Comparison of ENCODE assay signal across 15 mouse cellular contexts in the genomic region with DNA sequence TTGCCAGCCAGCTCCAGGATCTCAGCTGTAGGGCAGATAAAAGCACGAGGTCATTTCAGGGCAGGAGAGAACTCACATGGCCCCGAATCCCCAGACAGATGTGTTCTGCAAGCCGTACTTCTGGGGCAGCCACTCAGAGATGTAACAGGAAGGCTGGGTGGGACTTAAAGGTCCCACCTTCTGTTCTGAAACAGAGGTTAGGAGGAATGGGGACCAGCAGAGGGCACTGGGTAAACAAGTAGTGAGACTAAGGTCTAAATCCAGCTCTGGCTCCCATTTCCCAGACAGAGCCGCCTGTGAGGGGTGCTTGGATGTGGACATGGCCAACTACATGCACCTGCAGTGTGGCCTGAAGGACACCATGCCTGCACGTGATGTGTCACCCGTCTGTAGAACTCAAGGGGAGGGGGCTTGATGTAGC. TPM values are rescaled to one million over a fixed set of nuclear protein-coding genes. Genes with fewer than 3 reads are reported as not detected.
DNase-seq lines count a peak whose midpoint lies in the region; ATAC-seq and TF ChIP-seq lines count a peak whose summit lies in the region.
"Had no signal": no experiment of that assay in that cellular context is flagged by ENCODE, and none has a peak within 500 bp of the region (broad histone marks: within the 10 kb centered on the region; RNA-seq: fewer than 3 reads in every experiment).

No protein-coding gene starts in this region.

- no peak for TF ChIP-seq CTCF in kidney, adult 2 months (conservative IDR thresholded peaks at IDR 0.05; ENCODE audit: insufficient read depth, insufficient read length, low read depth, low read length)
- peak; percentile 52; the same call in 1 of the 2 replicates for TF ChIP-seq CTCF in thymus, adult 2 months (IDR thresholded peaks at IDR 0.05; ENCODE audit: borderline replicate concordance, control insufficient read depth, extremely low read depth, insufficient read depth, low read length, poor library complexity)

- WGBS in forebrain, embryonic 13.5 days, result 89% methylated on average over 6 of the region's 6 CpGs
- 90% methylated on average over 6 of the region's 6 CpGs for WGBS in forebrain, embryonic 15.5 days
- 65% methylated on average over 6 of the region's 6 CpGs for WGBS in kidney, adult 2 months
- 54% methylated on average over 6 of the region's 6 CpGs for WGBS in heart, embryonic 16.5 days
- WGBS in thymus, adult 2 months, result 11% methylated on average over 6 of the region's 6 CpGs

- H3K36me3 ChIP-seq in forebrain, embryonic 13.5 days (ENCODE audit: poor library complexity, severe bottlenecking), result peaks cover 64% of the 10 kb centered on the region
- H3K36me3 ChIP-seq in forebrain, embryonic 15.5 days, result peaks cover 24% of the 10 kb centered on the region; the same call in 1 of the 2 replicates
- H3K36me3 ChIP-seq in kidney, adult 2 months (ENCODE audit: control insufficient read depth, insufficient read depth, low read length), result no peaks in the 10 kb centered on the region
- peaks cover 12% of the 10 kb centered on the region for H3K36me3 ChIP-seq in heart, embryonic 16.5 days (ENCODE audit: control insufficient read depth, insufficient read depth)
- H3K36me3 ChIP-seq in thymus, adult 2 months (ENCODE audit: control insufficient read depth, insufficient read depth, low read length), result peaks cover 23% of the 10 kb centered on the region

- no peak for TF ChIP-seq POLR2A in kidney, adult 2 months (IDR thresholded peaks at IDR 0.05; ENCODE audit: low read depth, low read length)
- no peak for TF ChIP-seq POLR2A in thymus, adult 2 months (IDR thresholded peaks at IDR 0.05; ENCODE audit: control insufficient read depth, extremely low read depth, insufficient read depth, low read length, poor library complexity)

- no peak overlapping the region for H3K9ac ChIP-seq in forebrain, embryonic 13.5 days
- no peak overlapping the region for H3K9ac ChIP-seq in forebrain, embryonic 15.5 days (replicated peaks)
- no peak overlapping the region for H3K9ac ChIP-seq in heart, embryonic 16.5 days (ENCODE audit: low read length)
- H3K9ac ChIP-seq: intestine, embryonic 15.5 days; midbrain, embryonic 13.5 days had no signal

- H3K4me1 ChIP-seq in forebrain, embryonic 13.5 days, result peaks cover 31% of the 10 kb centered on the region
- peaks cover 29% of the 10 kb centered on the region for H3K4me1 ChIP-seq in forebrain, embryonic 15.5 days
- peaks cover 12% of the 10 kb centered on the region for H3K4me1 ChIP-seq in kidney, adult 2 months (ENCODE audit: control insufficient read depth, insufficient read depth, low read length)
- peaks cover 30% of the 10 kb centered on the region for H3K4me1 ChIP-seq in heart, embryonic 16.5 days (ENCODE audit: control insufficient read depth, insufficient read depth, low read length)
- peaks cover 25% of the 10 kb centered on the region for H3K4me1 ChIP-seq in thymus, adult 2 months (replicated peaks; ENCODE audit: control insufficient read depth, insufficient read depth, low read length)

- peak; percentile 13 for DNase-seq in kidney, adult 9 months
- DNase-seq in kidney, adult 2 months, result no peak
- DNase-seq in thymus, adult 2 months, result peak; percentile 63
- DNase-seq in ovary, postnatal 36 days (ENCODE audit: low spot score), result no peak
- DNase-seq in spleen, postnatal 36 days (ENCODE audit: low spot score in 2 of 2), result no peak
- DNase-seq: cerebellum, adult 2 months; embryo, embryonic 11 days; liver; lung, postnatal 10 days had no signal

- no peak overlapping the region for H3K4me3 ChIP-seq in forebrain, embryonic 13.5 days
- H3K4me3 ChIP-seq in forebrain, embryonic 15.5 days, result no peak overlapping the region
- H3K4me3 ChIP-seq in kidney, adult 2 months (ENCODE audit: insufficient read depth, low read depth, low read length), result no peak overlapping the region
- H3K4me3 ChIP-seq in heart, embryonic 16.5 days (ENCODE audit: low read length), result no peak overlapping the region
- no peak overlapping the region for H3K4me3 ChIP-seq in thymus, adult 2 months (ENCODE audit: control insufficient read depth, insufficient read depth, low read length)
- H3K4me3 ChIP-seq: erythroblast, embryonic 14.5 days; intestine, embryonic 15.5 days; midbrain, embryonic 13.5 days had no signal

- no peak for ATAC-seq in forebrain, embryonic 13.5 days
- ATAC-seq in forebrain, embryonic 15.5 days (replicated peaks), result no peak
- peak; percentile 2; the same call in 1 of the 2 replicates for ATAC-seq in heart, embryonic 16.5 days (replicated peaks; ENCODE audit: extremely low read depth, insufficient read depth, low FRiP score)
- ATAC-seq: intestine, embryonic 15.5 days; midbrain, embryonic 13.5 days had no signal

- H3K27ac ChIP-seq in forebrain, embryonic 13.5 days, result peak overlapping the region; percentile 22; the same call in 1 of the 2 replicates
- no peak overlapping the region for H3K27ac ChIP-seq in forebrain, embryonic 15.5 days (replicated peaks)
- H3K27ac ChIP-seq in kidney, adult 2 months (ENCODE audit: insufficient read depth, low read depth, low read length), result no peak overlapping the region
- no peak overlapping the region for H3K27ac ChIP-seq in heart, embryonic 16.5 days (ENCODE audit: low read length)
- peak overlapping the region; percentile 65 for H3K27ac ChIP-seq in thymus, adult 2 months (ENCODE audit: control insufficient read depth, insufficient read depth, low read length)
- H3K27ac ChIP-seq: intestine, embryonic 15.5 days; midbrain, embryonic 13.5 days had no signal

- no peaks in the 10 kb centered on the region for H3K9me3 ChIP-seq in forebrain, embryonic 13.5 days (replicated peaks)
- H3K9me3 ChIP-seq in forebrain, embryonic 15.5 days, result no peaks in the 10 kb centered on the region
- no peaks in the 10 kb centered on the region for H3K9me3 ChIP-seq in heart, embryonic 16.5 days (replicated peaks; ENCODE audit: control insufficient read depth, low read length)
- H3K9me3 ChIP-seq: intestine, embryonic 15.5 days; midbrain, embryonic 13.5 days had no signal

- H3K4me2 ChIP-seq in forebrain, embryonic 13.5 days, result no peak overlapping the region
- no peak overlapping the region for H3K4me2 ChIP-seq in forebrain, embryonic 15.5 days (replicated peaks)
- no peak overlapping the region for H3K4me2 ChIP-seq in heart, embryonic 16.5 days (ENCODE audit: low read depth, low read length)
- H3K4me2 ChIP-seq: intestine, embryonic 15.5 days; midbrain, embryonic 13.5 days had no signal

- no peaks in the 10 kb centered on the region for H3K27me3 ChIP-seq in forebrain, embryonic 13.5 days
- H3K27me3 ChIP-seq in forebrain, embryonic 15.5 days, result no peaks in the 10 kb centered on the region
- H3K27me3 ChIP-seq in kidney, adult 2 months (replicated peaks; ENCODE audit: control insufficient read depth, insufficient read depth, low read length), result no peaks in the 10 kb centered on the region
- H3K27me3 ChIP-seq in heart, embryonic 16.5 days (ENCODE audit: control insufficient read depth, insufficient read depth, low read length), result no peaks in the 10 kb centered on the region
- H3K27me3 ChIP-seq in thymus, adult 2 months (ENCODE audit: control insufficient read depth, insufficient read depth, low read length), result no peaks in the 10 kb centered on the region
- H3K27me3 ChIP-seq: intestine, embryonic 15.5 days; midbrain, embryonic 13.5 days had no signal

RNA-seq across cellular contexts. Expression of gene H2afy, which starts 31.2 kb away (rescaled TPM):
- polyA plus RNA-seq in forebrain, embryonic 13.5 days (2015; fragmentation: Nextera tagmentation; extraction: Ambion mirVana), result 545 and 548 TPM in 2 replicates
- 424 and 456 TPM in 2 replicates for polyA plus RNA-seq in forebrain, embryonic 15.5 days (2015; fragmentation: Nextera tagmentation; extraction: Ambion mirVana)
- polyA plus RNA-seq in kidney, adult 2 months (2012; rRNA removed), result 74.5 and 89.3 TPM in 2 replicates
- polyA plus RNA-seq in heart, embryonic 16.5 days (2015; fragmentation: Nextera tagmentation; extraction: Ambion mirVana), result 114 and 120 TPM in 2 replicates
- polyA plus RNA-seq in thymus, adult 2 months (2012; rRNA removed), result 316 and 458 TPM in 2 replicates

Comparison
In these comparisons a context has a peak if more than half of its experiments do, and no peak if none do; other contexts are left out.
1. H3K27ac ChIP-seq: peak in forebrain, embryonic 13.5 days (single experiment) and thymus, adult 2 months (single experiment); none in forebrain, embryonic 15.5 days (single experiment), kidney, adult 2 months (single experiment) and heart, embryonic 16.5 days (single experiment).
2. DNase-seq: peak in kidney, adult 9 months (single experiment) and thymus, adult 2 months (single experiment); none in kidney, adult 2 months (single experiment), ovary, postnatal 36 days (single experiment) and spleen, postnatal 36 days (0 of 2).